In the genomic region with DNA sequence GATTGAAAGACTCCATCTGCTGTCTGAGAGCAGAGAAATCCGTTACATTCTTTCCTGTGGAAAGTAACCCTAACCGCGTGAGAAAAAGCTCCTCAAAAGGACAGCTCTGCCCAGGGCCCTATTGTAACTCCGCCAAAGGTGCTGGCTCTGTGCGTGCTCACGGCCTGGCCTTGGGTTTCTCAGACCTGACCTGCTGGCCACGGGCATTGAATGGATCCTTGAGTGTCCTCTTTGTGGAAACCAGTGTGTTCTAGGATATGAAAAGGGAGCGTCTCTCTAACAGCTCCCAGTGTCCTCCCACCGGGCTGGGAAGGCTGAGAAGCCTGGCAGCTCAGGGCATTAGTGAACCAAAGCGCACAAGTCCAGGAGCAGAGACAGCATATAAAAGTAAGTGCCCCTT, we compare ENCODE assay signal across 22 mouse cellular contexts.
"Had no signal": no experiment of that assay in that cellular context is flagged by ENCODE, and none has a peak within 500 bp of the region (broad histone marks: within the 10 kb centered on the region; RNA-seq: fewer than 3 reads in every experiment).

No protein-coding gene starts in this region.

- H3K27ac ChIP-seq: liver, embryonic 15.5 days; lung, embryonic 15.5 days; macrophage; midbrain, embryonic 10.5 days; midbrain, embryonic 13.5 days; neural tube, embryonic 13.5 days; neural tube, embryonic 15.5 days had no signal

- H3K27me3 ChIP-seq: liver, embryonic 15.5 days; lung, embryonic 15.5 days; midbrain, embryonic 13.5 days; neural tube, embryonic 13.5 days; neural tube, embryonic 15.5 days had no signal

- H3K4me2 ChIP-seq: liver, embryonic 15.5 days; lung, embryonic 15.5 days; midbrain, embryonic 13.5 days; neural tube, embryonic 13.5 days; neural tube, embryonic 15.5 days had no signal

- DNase-seq: liver, postnatal 0 days; lung, adult 2 months; lung, postnatal 14 days; lung, postnatal 36 days; retina, postnatal 1 day; right cerebral cortex, adult 18-20 months; right cerebral cortex, postnatal 25 days; right cerebral cortex, postnatal 4 days; spleen, adult 18-20 months; thymus, adult 18-20 months; thymus, postnatal 14 days; thymus, postnatal 36 days had no signal

- H3K9me3 ChIP-seq: liver, embryonic 15.5 days; lung, embryonic 15.5 days; midbrain, embryonic 10.5 days; midbrain, embryonic 13.5 days; neural tube, embryonic 13.5 days; neural tube, embryonic 15.5 days had no signal

- H3K4me3 ChIP-seq: liver, embryonic 15.5 days; lung, embryonic 15.5 days; midbrain, embryonic 10.5 days; midbrain, embryonic 13.5 days; myocyte; neural tube, embryonic 13.5 days; neural tube, embryonic 15.5 days had no signal

- H3K9ac ChIP-seq: liver, embryonic 15.5 days; liver, postnatal 0 days; lung, embryonic 15.5 days; midbrain, embryonic 13.5 days; neural tube, embryonic 13.5 days; neural tube, embryonic 15.5 days had no signal

- ATAC-seq: liver, postnatal 0 days; lung, postnatal 0 days; midbrain, embryonic 13.5 days; midbrain, embryonic 16.5 days had no signal

- H3K36me3 ChIP-seq: lung, embryonic 15.5 days; midbrain, embryonic 10.5 days; midbrain, embryonic 13.5 days; neural tube, embryonic 13.5 days; neural tube, embryonic 15.5 days had no signal

- H3K4me1 ChIP-seq: midbrain, embryonic 13.5 days had no signal
